Mouse (Mus musculus) megakaryocyte, embryonic 14.5 days (primary cell): ENCODE measurements at regions not wholly inside any gene's neighbourhood (a gene's known extent, or its start where the extent isn't known, plus 50 kb on each side); places are given as distances from the start of the nearest gene placed in this dataset.

Source experiments
- FLI1 ChIP-seq: IDR thresholded peaks from 2 replicates; pipeline ENCODE4 v1.6.1; 2012; ENCODE audit warnings: low read length, inconsistent platforms, mixed read lengths
- GATA1 ChIP-seq: IDR thresholded peaks from 3 replicates; pipeline ENCODE4 v1.6.1; 2012; ENCODE audit warnings: mixed read lengths, low read length, inconsistent platforms, borderline replicate concordance

DNA sequence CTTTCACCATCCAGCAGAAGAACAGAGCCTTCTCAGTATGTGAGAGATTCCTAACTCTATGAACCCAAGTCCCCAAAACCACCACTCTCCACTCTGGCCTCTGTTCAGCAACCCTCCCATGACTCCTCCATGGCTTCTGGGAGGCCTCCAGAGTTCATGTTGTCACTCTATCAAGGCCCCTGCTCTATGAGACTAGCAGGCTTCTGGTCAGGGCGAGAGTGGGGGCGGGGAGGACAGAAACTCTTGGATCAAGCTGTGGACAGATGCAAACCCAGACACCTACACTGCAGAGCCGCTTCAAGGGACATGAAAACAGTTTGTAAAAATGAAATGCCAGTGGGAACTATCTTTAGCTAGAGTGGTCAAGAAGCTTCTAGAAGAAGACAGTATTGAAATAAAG, 170.2 kb downstream of the Rybp start:
- no peak for TF ChIP-seq GATA1
- TF ChIP-seq FLI1, result no peak
